Mouse (Mus musculus): ENCODE data around the gene Tff3. TPM values are rescaled to one million over a fixed set of nuclear protein-coding genes. Genes with fewer than 3 reads are reported as not detected.

Tff3 gene
- polyA plus RNA-seq, 1 experiment from 2014 or later, result 0.79 TPM

DNA sequence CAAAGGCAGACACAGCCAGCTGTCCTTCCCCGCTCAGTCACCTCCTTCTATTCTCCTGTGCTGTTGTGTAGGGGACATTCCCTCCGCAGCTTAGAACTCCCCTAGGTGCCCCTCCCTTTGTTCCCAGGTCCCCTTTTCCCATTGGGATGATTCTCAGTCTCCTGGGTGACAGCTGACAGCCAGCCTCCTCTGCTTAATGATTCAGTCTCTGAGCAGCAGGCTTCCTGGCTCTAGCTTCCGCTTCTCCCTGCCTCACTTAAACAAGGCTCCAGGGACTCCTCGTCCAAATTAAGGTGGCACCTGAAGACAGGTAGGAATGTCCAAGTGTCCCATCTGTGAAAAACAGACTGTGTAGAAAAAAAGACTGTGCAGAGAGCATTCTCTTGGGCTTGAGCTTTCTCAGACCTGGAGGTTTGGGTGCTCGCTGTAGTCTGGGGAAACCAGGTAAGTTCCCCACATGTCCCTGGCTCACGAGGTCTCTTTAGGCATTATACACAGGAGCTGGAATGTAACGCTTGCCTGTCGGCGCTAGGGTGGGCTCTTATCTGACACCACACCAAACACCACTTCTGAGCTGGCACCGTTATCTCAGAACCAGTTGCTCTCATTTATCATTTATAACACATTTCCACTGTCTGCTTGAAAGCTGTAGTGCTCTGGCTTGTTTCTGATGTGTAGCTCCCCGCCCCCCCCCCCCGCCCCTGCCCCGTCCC lies 38.3 kb downstream of the Tff3 start:
- no peak for ATAC-seq (ENCODE audit: low FRiP score)
- Histone ChIP-seq H3K4me2 (replicated peaks; ENCODE audit: low read depth, low read length) (no peak overlapping the region), H3K4me1 (replicated peaks; ENCODE audit: control insufficient read depth, insufficient read depth, low read length) (peaks cover 7% of the 10 kb centered on the region; the same call in 1 of the 2 replicates), H3K4me3 (ENCODE audit: low read depth, low read length) (no peak overlapping the region), H3K36me3 (ENCODE audit: control insufficient read depth, insufficient read depth, low read length) (no peaks in the 10 kb centered on the region), H3K27me3 (ENCODE audit: control insufficient read depth, insufficient read depth, low read length) (no peaks in the 10 kb centered on the region), H3K9me3 (ENCODE audit: control insufficient read depth, low read length) (no peaks in the 10 kb centered on the region), H3K27ac (ENCODE audit: low read depth, low read length) (peak overlapping the region; percentile 49; the same call in 1 of the 2 replicates), H3K9ac (ENCODE audit: low read depth, low read length) (no peak overlapping the region)
- WGBS, result 52% methylated on average over 13 of the region's 13 CpGs
- no peak for DNase-seq (ENCODE audit: low spot score)

DNA sequence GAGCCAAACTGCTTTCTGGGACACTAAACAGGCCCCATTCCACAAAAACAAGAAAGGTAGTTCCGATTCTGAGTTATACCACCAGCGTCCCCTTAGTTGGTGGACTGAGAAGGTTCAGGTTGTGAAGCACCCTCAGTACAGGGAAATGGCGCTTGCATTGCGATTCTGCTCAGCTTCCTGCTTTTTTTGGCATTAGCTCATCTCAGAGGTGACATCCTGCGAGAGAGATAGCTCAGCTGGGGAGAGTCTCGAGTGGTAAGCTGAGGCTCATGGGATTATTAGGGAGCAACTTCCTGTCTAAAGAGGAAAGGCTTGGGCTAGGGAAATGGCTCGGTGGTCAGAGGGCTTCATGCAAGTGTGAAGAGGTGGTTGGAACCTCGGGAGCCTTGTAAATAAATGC lies 39.6 kb downstream of the Tff3 start:
- no peak overlapping the region for H3K9ac ChIP-seq (ENCODE audit: low read depth, low read length)
- peaks cover 7% of the 10 kb centered on the region; the same call in 1 of the 2 replicates for H3K4me1 ChIP-seq (replicated peaks; ENCODE audit: control insufficient read depth, insufficient read depth, low read length)
- no peak overlapping the region for H3K4me2 ChIP-seq (replicated peaks; ENCODE audit: low read depth, low read length)
- DNase-seq (ENCODE audit: low spot score), result no peak
- WGBS, result 85% methylated on average over 8 of the region's 8 CpGs
- no peak for ATAC-seq (ENCODE audit: low FRiP score)
- no peaks in the 10 kb centered on the region for H3K36me3 ChIP-seq (ENCODE audit: control insufficient read depth, insufficient read depth, low read length)
- no peak overlapping the region for H3K4me3 ChIP-seq (ENCODE audit: low read depth, low read length)
- 0 out of 2 replicates have a peak overlapping the region, but pooled peaks have one; percentile 24 for H3K27ac ChIP-seq (ENCODE audit: low read depth, low read length)
- no peaks in the 10 kb centered on the region for H3K9me3 ChIP-seq (ENCODE audit: control insufficient read depth, low read length)
- no peaks in the 10 kb centered on the region for H3K27me3 ChIP-seq (ENCODE audit: control insufficient read depth, insufficient read depth, low read length)

DNA sequence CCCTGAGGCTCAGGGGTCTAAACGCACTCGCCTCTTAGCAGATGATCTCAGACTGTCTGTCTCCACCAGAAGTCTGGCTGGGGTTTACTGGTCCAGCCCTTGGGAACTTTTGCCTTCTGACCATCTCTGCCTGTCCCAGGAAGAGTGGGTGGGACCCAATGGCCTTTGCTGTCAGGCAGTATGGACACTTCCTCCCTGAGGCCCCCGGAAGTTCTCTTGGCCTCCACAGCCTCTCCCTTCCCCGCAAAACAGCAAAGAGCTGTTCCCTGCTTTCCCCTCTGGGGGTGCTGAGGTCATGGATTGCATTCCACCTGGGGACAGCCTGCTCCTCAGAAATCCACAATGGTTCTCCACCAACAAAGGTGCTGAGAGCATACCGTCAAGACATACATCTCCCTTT lies 40.7 kb downstream of the Tff3 start:
- no peak overlapping the region for H3K4me2 ChIP-seq (replicated peaks; ENCODE audit: low read depth, low read length)
- H3K4me1 ChIP-seq (replicated peaks; ENCODE audit: control insufficient read depth, insufficient read depth, low read length), result peaks cover 7% of the 10 kb centered on the region; the same call in 1 of the 2 replicates
- H3K4me3 ChIP-seq (ENCODE audit: low read depth, low read length), result no peak overlapping the region
- H3K9me3 ChIP-seq (ENCODE audit: control insufficient read depth, low read length), result no peaks in the 10 kb centered on the region
- no peak for DNase-seq (ENCODE audit: low spot score)
- no peak overlapping the region for H3K9ac ChIP-seq (ENCODE audit: low read depth, low read length)
- 49% methylated on average over 5 of the region's 5 CpGs for WGBS
- H3K27me3 ChIP-seq (ENCODE audit: control insufficient read depth, insufficient read depth, low read length), result no peaks in the 10 kb centered on the region
- no peak for ATAC-seq (ENCODE audit: low FRiP score)
- no peak overlapping the region for H3K27ac ChIP-seq (ENCODE audit: low read depth, low read length)
- no peaks in the 10 kb centered on the region for H3K36me3 ChIP-seq (ENCODE audit: control insufficient read depth, insufficient read depth, low read length)

DNA sequence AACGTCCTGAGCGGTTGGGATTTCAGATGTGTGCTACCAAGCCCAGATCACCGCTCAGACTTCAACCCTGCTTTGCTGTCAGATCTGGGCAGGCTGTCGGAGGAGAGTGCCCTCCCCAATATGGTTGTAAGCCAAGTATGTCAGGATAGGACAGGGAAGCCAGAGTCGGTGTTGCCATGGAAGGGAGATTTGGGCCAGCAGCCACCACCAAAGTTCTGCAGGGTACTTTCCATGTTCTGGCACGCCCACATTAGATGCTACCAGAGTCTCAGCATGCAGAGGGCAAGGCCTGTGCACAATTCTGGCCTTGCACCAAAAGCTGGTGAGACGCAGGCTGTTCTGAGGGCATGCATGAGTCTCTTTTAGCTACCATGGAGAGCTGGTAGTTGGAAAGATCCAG lies 43.2 kb downstream of the Tff3 start:
- ATAC-seq (ENCODE audit: low FRiP score), result no peak
- no peak overlapping the region for H3K4me3 ChIP-seq (ENCODE audit: low read depth, low read length)

DNA sequence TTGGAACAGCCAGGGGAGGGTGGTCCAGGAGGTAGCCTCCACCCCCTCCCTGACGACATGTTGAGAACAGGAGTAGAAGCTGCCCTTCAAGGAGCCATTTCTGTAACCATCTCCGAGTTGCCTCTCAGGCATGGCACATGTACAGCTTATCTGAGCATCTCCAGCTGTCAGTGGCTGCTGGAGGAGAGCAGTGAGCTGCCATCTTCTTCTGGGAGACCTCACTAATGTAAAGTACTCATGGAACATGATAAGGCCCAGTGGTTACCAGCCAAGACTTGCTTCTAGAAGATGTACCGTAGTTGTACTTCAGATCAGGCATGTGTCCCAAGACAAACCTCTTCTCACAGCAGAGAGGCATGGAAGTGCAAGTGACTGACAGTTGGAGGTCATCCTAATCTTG lies 43.9 kb downstream of the Tff3 start:
- 83% methylated on average over 3 of the region's 3 CpGs for WGBS
- DNase-seq (ENCODE audit: low spot score), result no peak
- no peak overlapping the region for H3K9ac ChIP-seq (ENCODE audit: low read depth, low read length)
- no peak overlapping the region for H3K4me2 ChIP-seq (replicated peaks; ENCODE audit: low read depth, low read length)
- no peak overlapping the region for H3K4me3 ChIP-seq (ENCODE audit: low read depth, low read length)
- H3K4me1 ChIP-seq (replicated peaks; ENCODE audit: control insufficient read depth, insufficient read depth, low read length), result peaks cover 6% of the 10 kb centered on the region; the same call in 1 of the 2 replicates
- H3K36me3 ChIP-seq (ENCODE audit: control insufficient read depth, insufficient read depth, low read length), result no peaks in the 10 kb centered on the region
- no peak overlapping the region for H3K27ac ChIP-seq (ENCODE audit: low read depth, low read length)
- H3K9me3 ChIP-seq (ENCODE audit: control insufficient read depth, low read length), result no peaks in the 10 kb centered on the region
- H3K27me3 ChIP-seq (ENCODE audit: control insufficient read depth, insufficient read depth, low read length), result no peaks in the 10 kb centered on the region
- ATAC-seq (ENCODE audit: low FRiP score), result no peak

More for the DNA sequence above, 43.2 kb downstream of the Tff3 start:
- no peaks in the 10 kb centered on the region for H3K27me3 ChIP-seq (ENCODE audit: control insufficient read depth, insufficient read depth, low read length)
- no peak overlapping the region for H3K4me2 ChIP-seq (replicated peaks; ENCODE audit: low read depth, low read length)
- no peak for DNase-seq (ENCODE audit: low spot score)
- H3K27ac ChIP-seq (ENCODE audit: low read depth, low read length), result no peak overlapping the region
- H3K9ac ChIP-seq (ENCODE audit: low read depth, low read length), result no peak overlapping the region
- no peaks in the 10 kb centered on the region for H3K9me3 ChIP-seq (ENCODE audit: control insufficient read depth, low read length)
- peaks cover 7% of the 10 kb centered on the region; the same call in 1 of the 2 replicates for H3K4me1 ChIP-seq (replicated peaks; ENCODE audit: control insufficient read depth, insufficient read depth, low read length)
- 90% methylated on average over 7 of the region's 7 CpGs for WGBS
- H3K36me3 ChIP-seq (ENCODE audit: control insufficient read depth, insufficient read depth, low read length), result no peaks in the 10 kb centered on the region

DNA sequence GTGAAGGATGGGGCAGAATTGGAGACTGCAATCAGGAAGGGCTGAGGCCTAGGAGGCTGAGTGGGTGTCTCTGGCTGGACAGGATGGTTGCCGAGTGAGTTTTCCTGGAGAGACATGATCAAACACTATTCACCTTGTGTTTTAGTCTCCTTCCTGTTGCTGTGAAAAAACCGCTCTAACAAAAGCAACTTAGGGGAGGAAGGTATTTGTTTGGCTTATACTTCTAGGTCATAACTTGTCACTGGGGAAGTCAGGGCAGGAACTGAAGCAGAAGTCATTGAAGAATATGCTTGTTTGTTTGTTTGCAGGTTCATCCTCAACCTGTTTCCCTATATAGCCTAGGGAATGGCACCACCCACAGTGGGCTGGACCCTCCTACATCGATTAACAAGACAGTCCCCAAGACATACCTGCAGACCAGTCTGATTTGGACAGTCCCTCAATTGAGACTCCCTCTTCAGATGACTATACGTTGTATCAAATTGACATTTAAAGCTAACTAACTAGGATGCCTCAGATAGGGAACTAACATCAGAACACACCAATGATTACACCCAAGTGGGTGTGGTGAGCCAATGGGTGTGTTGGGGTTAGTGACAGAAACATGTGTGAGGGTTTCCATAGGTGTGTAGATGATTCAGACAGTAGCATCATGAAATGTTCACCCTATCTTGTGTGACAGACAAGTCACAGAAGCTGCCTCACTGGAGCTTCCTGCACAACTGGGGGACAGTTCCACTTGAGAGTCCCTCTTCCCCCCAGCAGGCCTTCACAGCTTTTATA lies 47.0 kb downstream of the Tff3 start:
- DNase-seq (ENCODE audit: low spot score) (no peak), ATAC-seq (ENCODE audit: low FRiP score) (no peak)
- Histone ChIP-seq H3K27me3 (ENCODE audit: control insufficient read depth, insufficient read depth, low read length) (no peaks in the 10 kb centered on the region), H3K4me3 (ENCODE audit: low read depth, low read length) (no peak overlapping the region), H3K4me1 (replicated peaks; ENCODE audit: control insufficient read depth, insufficient read depth, low read length) (peaks cover 4% of the 10 kb centered on the region; the same call in 1 of the 2 replicates), H3K27ac (ENCODE audit: low read depth, low read length) (no peak overlapping the region), H3K4me2 (replicated peaks; ENCODE audit: low read depth, low read length) (no peak overlapping the region), H3K9ac (ENCODE audit: low read depth, low read length) (no peak overlapping the region), H3K36me3 (ENCODE audit: control insufficient read depth, insufficient read depth, low read length) (no peaks in the 10 kb centered on the region), H3K9me3 (ENCODE audit: control insufficient read depth, low read length) (no peaks in the 10 kb centered on the region)
- WGBS, result 92% methylated on average over 4 of the region's 4 CpGs

DNA sequence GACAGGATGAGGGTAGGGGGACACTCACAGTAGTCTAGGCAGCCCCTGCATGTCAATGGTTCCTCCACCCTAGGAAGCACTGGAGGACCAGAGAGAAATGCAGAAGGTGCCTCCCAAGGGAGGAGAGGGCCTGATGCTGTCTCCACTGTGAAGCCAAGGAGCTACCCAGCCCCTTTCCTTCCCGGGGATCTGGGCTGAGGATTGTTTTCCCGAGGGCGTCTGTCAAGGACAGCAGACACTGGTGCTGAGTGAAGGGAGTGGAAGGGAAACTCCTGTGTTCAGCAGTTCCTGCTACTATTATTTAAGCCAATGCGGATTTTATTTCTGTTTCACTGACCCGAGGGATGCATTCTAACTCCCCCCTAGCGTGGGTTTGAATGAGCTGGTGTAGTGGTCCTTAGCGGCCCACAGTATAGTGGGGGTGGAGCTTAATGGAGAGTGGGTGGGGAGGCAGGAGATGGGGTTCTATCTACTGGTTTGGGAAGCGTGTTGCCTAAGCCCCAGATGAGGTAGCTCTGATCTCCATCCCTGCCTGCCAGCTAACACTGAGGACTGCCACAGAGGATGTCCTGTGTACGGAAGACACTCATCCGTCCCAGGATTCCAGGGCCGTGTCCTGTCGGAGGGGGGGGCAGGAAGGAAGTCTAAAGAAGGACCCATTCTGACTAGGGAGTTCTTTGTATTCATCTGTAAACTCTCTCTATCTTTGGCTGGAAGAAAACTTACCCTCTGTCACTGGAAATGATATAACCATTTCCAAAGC lies 50.2 kb downstream of the Tff3 start:
- no peaks in the 10 kb centered on the region for H3K9me3 ChIP-seq (ENCODE audit: control insufficient read depth, low read length)
- H3K4me2 ChIP-seq (replicated peaks; ENCODE audit: low read depth, low read length), result no peak overlapping the region
- DNase-seq (ENCODE audit: low spot score) (no peak), ATAC-seq (ENCODE audit: low FRiP score) (no peak)
- WGBS, result 54% methylated on average over 12 of the region's 12 CpGs
- H3K36me3 ChIP-seq (ENCODE audit: control insufficient read depth, insufficient read depth, low read length), result no peaks in the 10 kb centered on the region
- H3K4me3 ChIP-seq (ENCODE audit: low read depth, low read length), result no peak overlapping the region
- no peak overlapping the region for H3K9ac ChIP-seq (ENCODE audit: low read depth, low read length)
- H3K27me3 ChIP-seq (ENCODE audit: control insufficient read depth, insufficient read depth, low read length), result no peaks in the 10 kb centered on the region
- H3K4me1 ChIP-seq (replicated peaks; ENCODE audit: control insufficient read depth, insufficient read depth, low read length), result peaks cover 5% of the 10 kb centered on the region; the same call in 1 of the 2 replicates
- no peak overlapping the region for H3K27ac ChIP-seq (ENCODE audit: low read depth, low read length)

DNA sequence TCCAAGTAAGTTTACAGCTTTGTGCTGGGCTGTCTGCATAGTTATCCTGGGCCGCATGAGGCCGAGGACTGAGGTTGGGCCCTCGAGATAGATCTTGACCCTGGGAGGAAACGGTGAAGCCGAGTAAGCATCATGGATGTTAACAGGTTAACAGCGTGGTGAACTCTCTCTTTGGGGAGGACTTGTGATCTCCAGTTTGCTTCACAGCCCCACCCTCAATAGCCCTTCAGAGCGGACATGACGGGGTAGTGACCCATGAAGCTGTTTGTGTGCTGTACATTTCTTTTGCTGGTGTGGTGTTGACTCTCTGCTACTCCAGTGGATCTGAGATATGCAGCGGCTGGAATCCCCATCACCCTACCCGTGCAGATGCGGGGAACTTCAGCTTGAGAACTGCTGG lies 50.9 kb downstream of the Tff3 start:
- DNase-seq (ENCODE audit: low spot score) (no peak), ATAC-seq (ENCODE audit: low FRiP score) (no peak)
- H3K27ac ChIP-seq (ENCODE audit: low read depth, low read length), result no peak overlapping the region

More for the DNA sequence above, 50.9 kb downstream of the Tff3 start:
- Histone ChIP-seq H3K4me2 (replicated peaks; ENCODE audit: low read depth, low read length) (no peak overlapping the region), H3K9ac (ENCODE audit: low read depth, low read length) (no peak overlapping the region), H3K4me3 (ENCODE audit: low read depth, low read length) (no peak overlapping the region), H3K9me3 (ENCODE audit: control insufficient read depth, low read length) (no peaks in the 10 kb centered on the region), H3K36me3 (ENCODE audit: control insufficient read depth, insufficient read depth, low read length) (no peaks in the 10 kb centered on the region), H3K4me1 (replicated peaks; ENCODE audit: control insufficient read depth, insufficient read depth, low read length) (peaks cover 12% of the 10 kb centered on the region), H3K27me3 (ENCODE audit: control insufficient read depth, insufficient read depth, low read length) (no peaks in the 10 kb centered on the region)
- 67% methylated on average over 11 of the region's 11 CpGs for WGBS

Data from hindbrain, embryonic 11.5 days (tissue).